Mouse (Mus musculus) hindbrain, embryonic 16.5 days (tissue): Measurements from ENCODE around the gene Upp2. TPM values are rescaled to one million over a fixed set of nuclear protein-coding genes. Genes with fewer than 3 reads are reported as not detected.

Experiments used
- ATAC-seq: fragments of 200-750 bp; cut with Nextera tagmentation; 2 replicates; pipeline ENCODE4 v1.8.0; 2017; ENCODE audit warnings: moderate TSS enrichment, moderate library complexity
- H3K27ac ChIP-seq: fragments of 300-500 bp; sonication (generic); 2 replicates; pipeline ENCODE4 v1.5.1; 2014; ENCODE audit warnings: low read depth, mild to moderate bottlenecking, control low read depth, low read length, moderate library complexity
- H3K27me3 ChIP-seq: fragments of 300-500 bp; sonication (generic); replicated peaks from 2 replicates; pipeline ENCODE4 v1.6.1; 2014; ENCODE audit warnings: low read length; ENCODE audit not compliant: control insufficient read depth, insufficient read depth
- H3K36me3 ChIP-seq: fragments of 300-500 bp; sonication (generic); 2 replicates; pipeline ENCODE4 v1.6.1; 2014; ENCODE audit warnings: mild to moderate bottlenecking, low read length, moderate library complexity, mixed read lengths; ENCODE audit not compliant: control insufficient read depth, insufficient read depth
- H3K4me1 ChIP-seq: fragments of 300-500 bp; sonication (generic); 2 replicates; pipeline ENCODE4 v1.6.1; 2014; ENCODE audit warnings: low read depth, low read length; ENCODE audit not compliant: control insufficient read depth, insufficient read depth
- H3K4me2 ChIP-seq: fragments of 300-500 bp; sonication (generic); 2 replicates; pipeline ENCODE4 v1.6.1; 2014; ENCODE audit warnings: mild to moderate bottlenecking, low read length, control low read depth, moderate library complexity
- H3K4me3 ChIP-seq: fragments of 300-500 bp; sonication (generic); 2 replicates; pipeline ENCODE4 v1.5.1; 2014; ENCODE audit warnings: mild to moderate bottlenecking, low read length, control low read depth, moderate library complexity
- H3K9ac ChIP-seq: fragments of 300-500 bp; sonication (generic); 2 replicates; pipeline ENCODE4 v1.6.1; 2014; ENCODE audit warnings: low read depth, mild to moderate bottlenecking, control low read depth, low read length, moderate library complexity
- H3K9me3 ChIP-seq: fragments of 300-500 bp; sonication (generic); 2 replicates; pipeline ENCODE4 v1.6.1; 2014; ENCODE audit warnings: mild to moderate bottlenecking, low read length, moderate library complexity; ENCODE audit not compliant: control insufficient read depth
- WGBS: fragments of 180-500 bp; shearing (Covaris S2); extraction: QIAGEN DNeasy Blood & Tissue Kit; methylation state at CpG from one replicate; pipeline ENCODE4 v1.1.7; 2014; 5-methylcytosine and 5-hydroxymethylcytosine counted together
- polyA plus RNA-seq: library from polyadenylated mRNA; unstranded; fragments of >200 nt; fragmentation: Nextera tagmentation; extraction: Ambion mirVana; gene quantifications from 2 replicates; pipeline ENCODE4 v1.2.1, GENCODE M21; 2015

Gene Upp2
- polyA plus RNA-seq, 1 experiment from 2014 or later: 15.1 TPM

GRCm38 (mm10) chr2:58655169-58655568 lies 88.1 kb downstream of the Upp2 start:
- no peaks in the 10 kb centered on the region for H3K27me3 ChIP-seq
- H3K4me3 ChIP-seq: no peak overlapping the region
- no peak for ATAC-seq
- H3K9me3 ChIP-seq: no peaks in the 10 kb centered on the region
- H3K36me3 ChIP-seq: no peaks in the 10 kb centered on the region
- H3K9ac ChIP-seq: no peak overlapping the region
- WGBS: 79% methylated on average over 6 of the region's 6 CpGs
- H3K4me1 ChIP-seq: no peaks in the 10 kb centered on the region
- H3K4me2 ChIP-seq: no peak overlapping the region
- H3K27ac ChIP-seq: no peak overlapping the region

GRCm38 (mm10) chr2:58656959-58657358 lies 89.9 kb downstream of the Upp2 start:
- Histone ChIP-seq H3K4me3 (no peak overlapping the region), H3K9ac (no peak overlapping the region), H3K9me3 (no peaks in the 10 kb centered on the region), H3K27ac (no peak overlapping the region), H3K27me3 (no peaks in the 10 kb centered on the region), H3K36me3 (no peaks in the 10 kb centered on the region), H3K4me1 (no peaks in the 10 kb centered on the region), H3K4me2 (no peak overlapping the region)
- WGBS: 88% methylated on average over 1 of the region's 1 CpGs
- no peak for ATAC-seq

- Histone ChIP-seq H3K27me3 (no peaks in the 10 kb centered on the region), H3K4me2 (no peak overlapping the region), H3K36me3 (no peaks in the 10 kb centered on the region), H3K4me1 (no peaks in the 10 kb centered on the region), H3K9ac (no peak overlapping the region), H3K27ac (no peak overlapping the region), H3K9me3 (no peaks in the 10 kb centered on the region), H3K4me3 (no peak overlapping the region)
- 97% methylated on average over 10 of the region's 10 CpGs for WGBS
- no peak for ATAC-seq
Observed at GRCm38 (mm10) chr2:58657855-58658254, 90.8 kb downstream of the Upp2 start.

DNA sequence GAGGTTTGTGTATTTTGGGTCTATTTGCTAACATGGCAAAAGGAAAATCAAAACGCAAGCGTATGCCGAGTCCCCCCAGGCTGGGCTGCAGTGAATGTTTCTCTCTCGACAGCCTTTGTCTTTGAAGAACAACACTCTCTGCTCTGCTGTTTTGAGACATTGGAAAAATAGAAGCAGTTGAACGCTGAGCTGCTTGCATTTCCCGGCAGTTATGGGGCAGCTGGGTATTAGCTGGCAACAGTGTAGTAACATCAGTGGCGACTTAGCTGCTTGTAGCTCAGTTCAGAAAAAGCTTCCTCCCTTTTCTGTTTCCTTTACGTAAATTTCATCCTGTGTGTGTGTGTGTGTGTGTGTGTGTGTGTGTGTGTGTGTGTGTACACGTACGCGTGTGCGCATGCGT lies 93.5 kb downstream of the Upp2 start:
- ATAC-seq: no peak
- H3K27me3 ChIP-seq: no peaks in the 10 kb centered on the region
- H3K4me1 ChIP-seq: no peaks in the 10 kb centered on the region
- H3K9ac ChIP-seq: no peak overlapping the region
- H3K27ac ChIP-seq: no peak overlapping the region
- no peaks in the 10 kb centered on the region for H3K9me3 ChIP-seq
- H3K36me3 ChIP-seq: no peaks in the 10 kb centered on the region
- WGBS: 61% methylated on average over 13 of the region's 13 CpGs
- H3K4me2 ChIP-seq: peak overlapping the region; percentile 24; the same call in 1 of the 2 replicates
- no peak overlapping the region for H3K4me3 ChIP-seq

DNA sequence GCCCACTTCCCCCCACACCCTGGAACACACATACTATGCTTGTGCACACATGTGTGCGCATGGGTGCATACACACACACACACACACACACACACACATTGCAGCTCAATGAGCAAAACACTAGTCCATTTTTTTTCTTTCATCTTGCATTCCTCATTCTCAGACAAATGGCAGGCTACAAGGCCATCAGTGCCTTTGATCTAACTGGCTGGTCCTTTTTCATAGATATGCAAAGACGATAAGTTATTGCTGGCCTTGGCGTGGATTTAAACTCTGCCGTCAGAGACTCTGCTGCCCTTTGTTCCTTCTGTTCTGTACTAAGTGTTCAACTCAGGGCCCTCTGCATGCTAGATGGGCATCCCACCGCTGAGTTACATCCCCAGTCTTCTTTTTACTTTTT lies 94.0 kb downstream of the Upp2 start:
- Histone ChIP-seq H3K4me1 (no peaks in the 10 kb centered on the region), H3K9me3 (no peaks in the 10 kb centered on the region), H3K27me3 (no peaks in the 10 kb centered on the region), H3K27ac (no peak overlapping the region), H3K4me3 (no peak overlapping the region), H3K9ac (no peak overlapping the region), H3K36me3 (no peaks in the 10 kb centered on the region), H3K4me2 (no peak overlapping the region)
- WGBS: 74% methylated on average over 5 of the region's 5 CpGs
- no peak for ATAC-seq

- no peaks in the 10 kb centered on the region for H3K9me3 ChIP-seq
- no peak for ATAC-seq
Observed at GRCm38 (mm10) chr2:58662661-58663060, 95.6 kb downstream of the Upp2 start.

GRCm38 (mm10) chr2:58663404-58664120 lies 96.5 kb downstream of the Upp2 start:
- WGBS: 86% methylated on average over 7 of the region's 7 CpGs
- no peak overlapping the region for H3K4me3 ChIP-seq
- H3K4me1 ChIP-seq: no peaks in the 10 kb centered on the region
- H3K27me3 ChIP-seq: no peaks in the 10 kb centered on the region
- no peak for ATAC-seq
- H3K4me2 ChIP-seq: no peak overlapping the region
- H3K9me3 ChIP-seq: no peaks in the 10 kb centered on the region
- no peak overlapping the region for H3K27ac ChIP-seq
- no peaks in the 10 kb centered on the region for H3K36me3 ChIP-seq
- H3K9ac ChIP-seq: no peak overlapping the region

More at GRCm38 (mm10) chr2:58662661-58663060, 95.6 kb downstream of the Upp2 start:
- WGBS: 58% methylated on average over 9 of the region's 9 CpGs
- Histone ChIP-seq H3K4me1 (no peaks in the 10 kb centered on the region), H3K36me3 (no peaks in the 10 kb centered on the region), H3K4me3 (no peak overlapping the region), H3K9ac (no peak overlapping the region), H3K27ac (no peak overlapping the region), H3K27me3 (no peaks in the 10 kb centered on the region), H3K4me2 (no peak overlapping the region)

DNA sequence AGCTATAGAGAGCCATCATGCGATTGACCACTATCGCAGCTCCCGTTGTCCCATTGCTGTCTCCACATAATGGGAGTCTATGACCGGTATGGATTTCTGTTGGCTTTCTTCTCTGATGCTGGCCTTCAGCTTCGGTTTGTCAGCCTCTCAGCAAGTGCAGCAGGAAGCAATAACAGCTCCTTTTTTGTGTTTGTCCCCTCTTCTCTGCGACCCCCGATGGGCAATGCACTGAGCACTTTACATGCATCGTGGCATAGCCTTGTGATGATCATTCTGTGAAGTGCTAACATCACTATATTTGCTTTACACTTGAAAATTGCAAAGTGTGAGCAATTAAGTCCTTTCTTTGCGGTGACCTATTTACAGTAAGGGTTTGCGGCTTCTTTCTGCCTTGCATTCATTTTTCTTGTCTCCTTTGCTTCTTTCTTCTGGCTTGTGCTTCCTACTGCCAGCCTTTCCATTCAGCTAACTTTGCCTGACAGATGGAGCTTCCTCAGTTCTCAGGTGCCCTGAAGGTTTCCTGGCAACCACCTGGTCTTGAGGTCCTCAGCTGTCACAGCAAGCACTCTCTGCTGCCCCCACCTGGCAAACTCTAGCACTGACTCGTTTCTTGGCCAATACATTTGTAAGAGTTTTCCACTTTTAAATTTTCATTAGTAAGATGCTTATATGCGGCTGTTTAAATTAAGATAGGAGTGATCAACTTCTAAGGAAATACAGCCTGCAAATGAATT lies 98.2 kb downstream of the Upp2 start:
- Histone ChIP-seq H3K9me3 (no peaks in the 10 kb centered on the region), H3K27ac (no peak overlapping the region), H3K4me2 (no peak overlapping the region), H3K4me3 (no peak overlapping the region), H3K4me1 (no peaks in the 10 kb centered on the region), H3K9ac (no peak overlapping the region), H3K36me3 (no peaks in the 10 kb centered on the region), H3K27me3 (no peaks in the 10 kb centered on the region)
- 79% methylated on average over 12 of the region's 12 CpGs for WGBS
- ATAC-seq: peak; percentile 69; the same call in 1 of the 2 replicates

DNA sequence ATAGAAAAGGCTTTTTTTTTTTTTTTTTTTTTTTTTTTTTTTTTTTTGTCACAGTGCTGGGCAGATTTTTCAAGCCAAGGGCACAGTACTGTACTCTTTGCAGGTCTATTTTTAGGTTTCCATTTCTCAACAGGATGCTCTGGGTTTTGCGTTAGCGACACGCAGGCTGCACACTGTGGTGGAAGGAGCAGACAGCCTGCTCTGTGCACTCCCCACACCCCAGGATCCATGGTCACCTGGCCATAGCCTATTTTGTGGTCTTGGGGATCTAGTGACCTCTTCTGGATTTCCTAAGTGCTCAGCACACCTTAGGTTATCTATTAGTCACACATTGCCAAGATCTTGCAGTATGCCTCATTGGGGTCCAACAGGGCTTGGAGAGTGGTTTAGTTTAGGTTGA lies 100.2 kb downstream of the Upp2 start:
- Histone ChIP-seq H3K36me3 (no peaks in the 10 kb centered on the region), H3K27me3 (no peaks in the 10 kb centered on the region), H3K4me2 (no peak overlapping the region), H3K9ac (no peak overlapping the region), H3K4me3 (no peak overlapping the region), H3K27ac (no peak overlapping the region), H3K4me1 (no peaks in the 10 kb centered on the region), H3K9me3 (peaks cover 3% of the 10 kb centered on the region; the same call in 1 of the 2 replicates)
- WGBS: 73% methylated on average over 3 of the region's 3 CpGs
- ATAC-seq: peak; percentile 13; the same call in 1 of the 2 replicates
